Mouse (Mus musculus): ENCODE measurements around the gene Rbm48. TPM values are rescaled to one million over a fixed set of nuclear protein-coding genes. Genes with fewer than 3 reads are reported as not detected.

Rbm48 gene
- total RNA-seq, 1 experiment from 2014 or later: 67.2 TPM

GRCm38 (mm10) chr5:3574825-3575224 is 21.6 kb downstream of the Rbm48 start:
- ATAC-seq (ENCODE audit: extremely low read depth, insufficient number of reproducible peaks, low FRiP score, poor library complexity, severe bottlenecking): no peak

- ATAC-seq (ENCODE audit: extremely low read depth, insufficient number of reproducible peaks, low FRiP score, poor library complexity, severe bottlenecking): no peak
Observed at GRCm38 (mm10) chr5:3571266-3571665, 25.1 kb downstream of the Rbm48 start, which contains the start of gene 1700109H08Rik. Gene 1700109H08Rik (plus strand): TSS chr5:3571566.

GRCm38 (mm10) chr5:3554198-3554597 is 42.2 kb downstream of the Rbm48 start:
- no peak for ATAC-seq (ENCODE audit: extremely low read depth, insufficient number of reproducible peaks, low FRiP score, poor library complexity, severe bottlenecking)

GRCm38 (mm10) chr5:3551481-3551880 is 44.9 kb downstream of the Rbm48 start:
- no peak for ATAC-seq (ENCODE audit: extremely low read depth, insufficient number of reproducible peaks, low FRiP score, poor library complexity, severe bottlenecking)

GRCm38 (mm10) chr5:3546226-3546625 is 50.2 kb downstream of the Rbm48 start:
- no peak for ATAC-seq (ENCODE audit: extremely low read depth, insufficient number of reproducible peaks, low FRiP score, poor library complexity, severe bottlenecking)

- ATAC-seq (ENCODE audit: extremely low read depth, insufficient number of reproducible peaks, low FRiP score, poor library complexity, severe bottlenecking): no peak
Observed at GRCm38 (mm10) chr5:3544480-3544769, 52.0 kb downstream of the Rbm48 start.

GRCm38 (mm10) chr5:3543629-3544479 is 52.5 kb downstream of the Rbm48 start, which contains the start of gene Fam133b:
Gene Fam133b (plus strand): TSS chr5:3543833.
- ATAC-seq (ENCODE audit: extremely low read depth, insufficient number of reproducible peaks, low FRiP score, poor library complexity, severe bottlenecking): peak; percentile 97

GRCm38 (mm10) chr5:3541871-3542270 is 54.5 kb downstream of the Rbm48 start:
- ATAC-seq (ENCODE audit: extremely low read depth, insufficient number of reproducible peaks, low FRiP score, poor library complexity, severe bottlenecking): no peak

- no peak for ATAC-seq (ENCODE audit: extremely low read depth, insufficient number of reproducible peaks, low FRiP score, poor library complexity, severe bottlenecking)
Observed at GRCm38 (mm10) chr5:3538505-3539472, 57.6 kb downstream of the Rbm48 start.

- ATAC-seq (ENCODE audit: extremely low read depth, insufficient number of reproducible peaks, low FRiP score, poor library complexity, severe bottlenecking): no peak
Observed at GRCm38 (mm10) chr5:3536592-3537212, 59.7 kb downstream of the Rbm48 start.

Other genes with a start within 250 kb of the Rbm48 start
- gene Fam133b, start 52.8 kb downstream of the Rbm48 start, total RNA-seq (2017): 76.1 and 83.7 TPM in 2 replicates
- 18.7 and 28.1 TPM in 2 replicates for gene 1700109H08Rik, start 25.0 kb downstream of the Rbm48 start, total RNA-seq (2017)
- gene Pex1, start 519 bp downstream of the Rbm48 start, total RNA-seq (2017): 13.4 and 18.2 TPM in 2 replicates
- gene Tmbim7, start 54.6 kb upstream of the Rbm48 start, total RNA-seq (2017): not detected in 2 replicates
- gene Gatad1, start 60.6 kb upstream of the Rbm48 start, total RNA-seq (2017): 110 and 118 TPM in 2 replicates
- 46.7 and 48.1 TPM in 2 replicates for gene Ankib1, start 206.3 kb upstream of the Rbm48 start, total RNA-seq (2017)
- 106 and 110 TPM in 2 replicates for gene Krit1, start 206.6 kb upstream of the Rbm48 start, total RNA-seq (2017)
- 1.2 and 1.5 TPM in 2 replicates for gene Lrrd1, start 248.6 kb upstream of the Rbm48 start, total RNA-seq (2017)

Measured in neutrophil, adult 5-6 weeks (primary cell).